7 mouse cellular contexts compared by ENCODE assay signal in the genomic region with DNA sequence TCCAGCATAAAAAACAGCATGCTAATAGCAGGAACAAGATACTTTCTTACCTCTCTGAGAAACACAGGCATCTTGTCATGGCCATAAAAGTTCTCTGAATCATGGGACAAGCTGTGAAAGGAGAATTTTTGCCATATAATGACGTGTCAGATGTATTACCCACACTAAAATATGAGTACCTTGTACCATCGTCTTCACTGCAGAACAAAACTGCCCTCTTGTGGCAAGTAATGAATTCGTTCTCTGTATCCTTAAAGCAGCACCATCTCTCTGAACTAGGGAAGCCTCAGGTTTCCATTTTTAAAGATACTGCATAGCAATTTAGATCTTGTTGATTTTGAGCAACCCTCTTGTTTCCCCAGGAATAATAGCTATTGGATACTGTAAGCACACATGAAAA.
A peak's percentile ranks its signal among the peaks of the same experiment; 100 is the strongest.
DNase-seq lines count a peak whose midpoint lies in the region; ATAC-seq and TF ChIP-seq lines count a peak whose summit lies in the region.

No protein-coding gene starts in this region.

- H3K27ac ChIP-seq in liver, postnatal 0 days (ENCODE audit: low read depth) = no peak overlapping the region
- H3K27ac ChIP-seq in liver, embryonic 11.5 days (ENCODE audit: low read depth, low read length) = no peak overlapping the region

- TF ChIP-seq CTCF in liver, postnatal 0 days (IDR thresholded peaks at IDR 0.05; ENCODE audit: low read depth) = peak; percentile 76

- no peak overlapping the region for H3K4me3 ChIP-seq in liver, postnatal 0 days (ENCODE audit: low read depth, low read length)
- H3K4me3 ChIP-seq in liver, embryonic 11.5 days (ENCODE audit: low read depth, low read length) = no peak overlapping the region

- TF ChIP-seq EP300 in liver, postnatal 0 days (IDR thresholded peaks at IDR 0.05; ENCODE audit: low read depth) = no peak

- no peaks in the 10 kb centered on the region; the same call in 1 of the 2 replicates for H3K36me3 ChIP-seq in liver, postnatal 0 days (replicated peaks; ENCODE audit: insufficient read depth, low read length)
- no peaks in the 10 kb centered on the region for H3K36me3 ChIP-seq in liver, embryonic 11.5 days (ENCODE audit: control insufficient read depth, insufficient read depth, low read length)

- no peaks in the 10 kb centered on the region for H3K4me1 ChIP-seq in liver, postnatal 0 days (ENCODE audit: insufficient read depth)
- H3K4me1 ChIP-seq in liver, embryonic 11.5 days (replicated peaks; ENCODE audit: control insufficient read depth, insufficient read depth, low read length) = no peaks in the 10 kb centered on the region

- H3K9ac ChIP-seq in liver, postnatal 0 days (replicated peaks) = no peak overlapping the region
- no peak overlapping the region for H3K9ac ChIP-seq in liver, embryonic 11.5 days (ENCODE audit: low read depth, low read length)

- H3K9me3 ChIP-seq in liver, postnatal 0 days (ENCODE audit: low read length) = no peaks in the 10 kb centered on the region
- no peaks in the 10 kb centered on the region for H3K9me3 ChIP-seq in liver, embryonic 11.5 days (ENCODE audit: control insufficient read depth, low read length)

- no peak overlapping the region for H3K4me2 ChIP-seq in liver, postnatal 0 days (ENCODE audit: low read depth, low read length)
- H3K4me2 ChIP-seq in liver, embryonic 11.5 days = no peak overlapping the region

- 12% methylated on average over 3 of the region's 3 CpGs for WGBS in liver, postnatal 0 days (ENCODE audit: insufficient replicate concordance)
- 23% methylated on average over 3 of the region's 3 CpGs for WGBS in liver, embryonic 11.5 days

- DNase-seq in liver, postnatal 0 days = no peak
- DNase-seq in liver, embryonic 11.5 days (ENCODE audit: low spot score) = no peak
- peak; percentile 49 for DNase-seq in MN1 (ENCODE audit: low spot score)
- DNase-seq in cerebellum, adult 11 months = peak; percentile 31
- peak; percentile 62 to 82 for DNase-seq in left cerebral cortex, postnatal 14 days (ENCODE audit: low spot score in 2 of 2)
- DNase-seq in retina, postnatal 1 day = peak; percentile 61

- no peak for ATAC-seq in liver, postnatal 0 days
- no peak for ATAC-seq in liver, embryonic 11.5 days (replicated peaks; ENCODE audit: low FRiP score)
- peak; percentile 53 to 82; a peak in 1 of 4 replicates for ATAC-seq in hematopoietic stem cell, adult 5-6 weeks (replicated peaks in 1 of 2; ENCODE audit: insufficient read depth in 1 of 2, low FRiP score in 2 of 2, low TSS enrichment in 1 of 2, low read depth in 1 of 2, poor library complexity in 2 of 2, severe bottlenecking in 2 of 2)

- H3K27me3 ChIP-seq in liver, postnatal 0 days (ENCODE audit: insufficient read depth, low read length) = no peaks in the 10 kb centered on the region
- H3K27me3 ChIP-seq in liver, embryonic 11.5 days (replicated peaks; ENCODE audit: control insufficient read depth, insufficient read depth, low read length) = no peaks in the 10 kb centered on the region

- intact Hi-C loops in left cerebral cortex, postnatal 14 days (cut with DNase I) = loop anchor here (5.0 to 10.0 kb wide), 3 partner anchors 126 to 953 kb away; a partner anchor contains a TSS

Comparison
In these comparisons a context has a peak if more than half of its experiments do, and no peak if none do; other contexts are left out.
1. ATAC-seq: peak in hematopoietic stem cell, adult 5-6 weeks (2 of 2); none in liver, postnatal 0 days (single experiment) and liver, embryonic 11.5 days (single experiment).
2. DNase-seq: peak in MN1 (single experiment), cerebellum, adult 11 months (single experiment), left cerebral cortex, postnatal 14 days (2 of 2) and retina, postnatal 1 day (single experiment); none in liver, postnatal 0 days (single experiment) and liver, embryonic 11.5 days (single experiment).